Mouse (Mus musculus) midbrain, embryonic 13.5 days (tissue): ENCODE results near the gene Gpr161. TPM values are rescaled to one million over a fixed set of nuclear protein-coding genes. Genes with fewer than 3 reads are reported as not detected.

Experiments
- ATAC-seq: fragments of 200-750 bp; cut with Nextera tagmentation; 2 replicates; pipeline ENCODE4 v1.8.0; 2017; ENCODE audit warnings: mild to moderate bottlenecking, moderate TSS enrichment, moderate library complexity
- H3K27ac ChIP-seq: fragments of 300-500 bp; sonication (generic); 2 replicates; pipeline ENCODE4 v1.5.1; 2015; ENCODE audit warnings: inconsistent platforms, mild to moderate bottlenecking, moderate library complexity
- H3K27me3 ChIP-seq: fragments of 300-500 bp; sonication (generic); 2 replicates; pipeline ENCODE4 v1.6.1; 2015; ENCODE audit warnings: mild to moderate bottlenecking, inconsistent platforms
- H3K36me3 ChIP-seq: fragments of 300-500 bp; sonication (generic); 2 replicates; pipeline ENCODE4 v1.6.1; 2015; ENCODE audit warnings: mild to moderate bottlenecking, inconsistent platforms
- H3K4me1 ChIP-seq: fragments of 300-500 bp; sonication (generic); replicated peaks from 2 replicates; pipeline ENCODE4 v1.6.1; 2015; ENCODE audit warnings: inconsistent platforms
- H3K4me2 ChIP-seq: fragments of 300-500 bp; sonication (generic); replicated peaks from 2 replicates; pipeline ENCODE4 v1.6.1; 2015; ENCODE audit warnings: moderate library complexity, mild to moderate bottlenecking, inconsistent platforms
- H3K4me3 ChIP-seq: fragments of 300-500 bp; sonication (generic); replicated peaks from 2 replicates; pipeline ENCODE4 v1.5.1; 2015; ENCODE audit warnings: mild to moderate bottlenecking, inconsistent platforms
- H3K9ac ChIP-seq: fragments of 300-500 bp; sonication (generic); replicated peaks from 2 replicates; pipeline ENCODE4 v1.6.1; 2015; ENCODE audit warnings: mild to moderate bottlenecking, inconsistent platforms
- H3K9me3 ChIP-seq: fragments of 300-500 bp; sonication (generic); 2 replicates; pipeline ENCODE4 v1.6.1; 2016; ENCODE audit warnings: mild to moderate bottlenecking, inconsistent platforms
- WGBS: fragments of 180-500 bp; shearing (Covaris S2); methylation state at CpG from one replicate; pipeline ENCODE4 v1.1.7; 2015; 5-methylcytosine and 5-hydroxymethylcytosine counted together
- polyA plus RNA-seq: library from polyadenylated mRNA; unstranded; fragments of >200 nt; fragmentation: Nextera tagmentation; extraction: Ambion mirVana; gene quantifications from 2 replicates; pipeline ENCODE4 v1.2.1, GENCODE M21; 2015

Gpr161 gene
- polyA plus RNA-seq, 1 experiment from 2014 or later, result 4.4 TPM

- H3K4me3 ChIP-seq, result no peak overlapping the region
- no peak overlapping the region for H3K27ac ChIP-seq
- H3K36me3 ChIP-seq, result no peaks in the 10 kb centered on the region
- no peak for ATAC-seq
- H3K4me2 ChIP-seq, result no peak overlapping the region
- WGBS, result 92% methylated on average over 2 of the region's 2 CpGs
- no peak overlapping the region for H3K9ac ChIP-seq
- no peaks in the 10 kb centered on the region for H3K27me3 ChIP-seq
- H3K9me3 ChIP-seq, result no peaks in the 10 kb centered on the region
- H3K4me1 ChIP-seq, result no peaks in the 10 kb centered on the region
Observed at GRCm38 (mm10) chr1:165363271-165363670, 67.7 kb downstream of the Gpr161 start.

GRCm38 (mm10) chr1:165365057-165365456 lies 69.5 kb downstream of the Gpr161 start:
- no peak overlapping the region for H3K4me3 ChIP-seq
- H3K27ac ChIP-seq, result no peak overlapping the region
- H3K4me2 ChIP-seq, result no peak overlapping the region
- no peaks in the 10 kb centered on the region for H3K36me3 ChIP-seq
- H3K9ac ChIP-seq, result no peak overlapping the region
- ATAC-seq, result no peak
- no peaks in the 10 kb centered on the region for H3K4me1 ChIP-seq
- H3K9me3 ChIP-seq, result no peaks in the 10 kb centered on the region
- no peaks in the 10 kb centered on the region for H3K27me3 ChIP-seq
- 97% methylated on average over 3 of the region's 3 CpGs for WGBS

- Histone ChIP-seq H3K27ac (no peak overlapping the region), H3K9me3 (no peaks in the 10 kb centered on the region), H3K4me3 (no peak overlapping the region), H3K27me3 (no peaks in the 10 kb centered on the region), H3K4me1 (no peaks in the 10 kb centered on the region), H3K36me3 (no peaks in the 10 kb centered on the region), H3K4me2 (no peak overlapping the region), H3K9ac (no peak overlapping the region)
- no peak for ATAC-seq
- WGBS, result 93% methylated on average over 4 of the region's 4 CpGs
Observed at GRCm38 (mm10) chr1:165370990-165371389, 75.4 kb downstream of the Gpr161 start.

- no peaks in the 10 kb centered on the region for H3K4me1 ChIP-seq
- WGBS, result 66% methylated on average over 9 of the region's 9 CpGs
- no peak overlapping the region for H3K4me2 ChIP-seq
- no peaks in the 10 kb centered on the region for H3K36me3 ChIP-seq
- no peak overlapping the region for H3K27ac ChIP-seq
- no peaks in the 10 kb centered on the region for H3K27me3 ChIP-seq
- no peak overlapping the region for H3K9ac ChIP-seq
- peak; percentile 40; the same call in 1 of the 2 replicates for ATAC-seq
- H3K9me3 ChIP-seq, result no peaks in the 10 kb centered on the region
- no peak overlapping the region for H3K4me3 ChIP-seq
Observed at GRCm38 (mm10) chr1:165373839-165374238, 78.2 kb downstream of the Gpr161 start.

Other genes starting within 250 kb of the Gpr161 start
- gene Tbx19, start 135.0 kb upstream of the Gpr161 start, polyA plus RNA-seq, result 0.08 TPM in 1 of 2 replicates, not detected in the other
- gene Sft2d2, start 101.4 kb upstream of the Gpr161 start, polyA plus RNA-seq, result 5.4 and 6.3 TPM in 2 replicates
- 135 and 136 TPM in 2 replicates for gene Tiprl, start 58.8 kb upstream of the Gpr161 start, polyA plus RNA-seq
- 11.6 and 13.6 TPM in 2 replicates for gene Dcaf6, start 164.7 kb downstream of the Gpr161 start, polyA plus RNA-seq
- 162 and 170 TPM in 2 replicates for gene Mpc2, start 164.8 kb downstream of the Gpr161 start, polyA plus RNA-seq
- 0.11 and 0.15 TPM in 2 replicates for gene Adcy10, start 189.4 kb downstream of the Gpr161 start, polyA plus RNA-seq